Mouse (Mus musculus) liver, adult 10 weeks (tissue): ENCODE data around the gene Card19. TPM values are rescaled to one million over a fixed set of nuclear protein-coding genes. Genes with fewer than 3 reads are reported as not detected.

Experiments
- polyA plus RNA-seq: library from polyadenylated mRNA; stranded (reverse); fragments of 350-450 nt; fragmentation: Illumina TruSeq; extraction: RNeasy Lipid Tissue Mini Kit (QIAGEN cat#74804); gene quantifications from one replicate; pipeline ENCODE4 v1.2.3, GENCODE M21; 2014; ENCODE audit warnings: low read depth, low replicate concordance

Card19 gene
- 0.74 TPM for polyA plus RNA-seq

DNA sequence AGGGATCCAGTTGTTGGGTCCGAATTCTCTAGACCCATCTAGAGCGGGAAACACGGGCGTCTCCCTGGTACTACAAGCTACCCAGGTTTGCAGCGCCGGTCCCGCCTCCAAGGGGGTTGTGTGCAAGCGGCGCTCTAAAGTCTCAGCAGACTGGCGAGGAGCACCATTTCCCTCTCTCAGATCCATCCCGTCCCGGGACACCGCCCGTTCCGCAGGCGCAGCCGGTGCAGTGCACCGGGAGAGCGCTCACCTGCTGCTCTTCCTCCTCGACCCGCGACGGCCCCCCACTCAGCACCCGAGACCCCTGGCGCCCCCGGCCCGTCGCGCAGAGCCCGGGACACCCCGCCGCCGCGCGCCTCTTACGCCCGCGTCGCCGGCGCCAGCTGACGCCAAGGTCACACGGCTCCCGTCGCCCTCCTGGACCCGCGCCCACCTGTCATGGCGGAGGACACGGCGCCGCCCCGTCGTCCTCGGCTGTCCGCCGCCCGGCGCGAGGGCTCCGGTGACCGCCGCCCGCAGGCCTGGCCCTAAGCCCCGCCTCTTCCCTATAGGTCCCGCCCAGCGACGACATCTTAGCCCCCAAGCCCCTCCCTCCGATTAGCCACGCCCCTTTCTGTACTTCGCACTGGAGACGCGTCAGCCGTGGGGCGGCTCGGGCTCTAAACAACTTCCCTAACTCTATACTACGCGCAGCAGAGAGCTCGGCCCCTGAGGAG is at the start of gene Card19:
Gene Card19, minus strand, starts transcription at position 534 of the 716 bp plus-strand sequence.

DNA sequence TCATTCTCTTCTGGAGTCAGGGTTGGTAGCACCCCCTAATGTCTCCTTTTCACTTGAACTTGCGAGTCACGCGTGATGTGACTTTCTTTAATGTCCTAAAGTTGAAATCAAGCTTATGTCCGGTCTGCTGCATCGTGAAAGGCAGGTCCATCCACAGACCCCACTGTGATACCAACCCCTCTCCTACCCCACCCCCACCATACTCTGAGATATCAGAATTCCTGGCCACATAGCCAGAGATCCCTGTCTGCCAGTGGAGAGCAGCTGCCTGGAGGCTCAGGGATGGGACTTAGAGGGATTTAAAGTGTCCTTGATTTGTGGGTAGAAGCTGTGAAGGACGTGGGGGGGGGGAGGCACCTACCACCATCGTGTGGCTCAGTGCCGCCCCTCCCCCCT is 32.6 kb upstream of the Card19 start, which contains the start of gene Susd3:
Gene Susd3, minus strand, starts transcription at position 240 of the 396 bp plus-strand sequence.

DNA sequence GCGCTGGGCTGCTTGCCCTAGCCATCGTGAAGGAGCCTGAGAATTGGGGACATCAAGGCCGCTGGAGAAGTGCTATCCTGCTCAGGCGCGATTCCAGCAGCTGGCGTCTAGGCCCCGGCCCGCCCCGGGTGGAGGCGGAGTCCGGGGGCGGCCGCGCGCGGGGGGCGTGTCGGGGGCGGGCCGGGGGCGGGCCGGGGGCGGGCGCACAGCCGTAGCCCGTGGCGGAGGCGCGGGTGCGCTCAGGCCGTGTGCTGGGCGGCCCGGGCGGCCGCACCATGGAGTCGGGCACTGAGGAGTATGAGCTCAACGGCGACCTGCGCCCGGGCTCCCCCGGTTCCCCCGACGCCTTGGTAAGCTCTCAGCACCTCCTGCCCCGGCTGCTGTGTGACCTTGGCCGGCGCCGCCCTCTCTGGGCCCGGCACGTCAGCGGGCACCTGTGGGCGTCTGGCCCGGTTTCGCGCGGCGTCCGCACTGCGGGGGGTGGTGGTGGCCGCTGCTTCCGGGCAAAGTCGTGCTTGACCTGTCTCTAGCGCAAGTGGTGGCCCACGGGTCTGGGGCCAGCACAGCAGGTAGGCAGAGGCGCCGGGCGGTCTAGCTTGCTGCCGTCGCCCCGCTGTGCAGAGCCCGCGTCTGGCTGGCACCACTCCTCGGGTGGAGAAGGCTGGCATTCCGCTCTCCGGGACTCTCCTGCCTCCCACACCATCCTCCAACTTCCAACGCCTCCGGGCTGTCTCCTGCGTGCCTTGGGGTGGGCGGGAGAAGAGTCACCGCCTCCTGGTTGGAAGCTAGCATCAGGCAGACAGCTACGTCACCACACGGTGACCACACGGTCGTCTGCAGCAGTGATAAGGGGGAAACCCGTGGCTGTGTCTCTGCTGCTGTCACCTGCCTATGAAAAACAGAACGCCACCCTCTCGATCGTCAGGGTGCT is 28.3 kb downstream of the Card19 start, which contains the start of gene Ninj1:
Gene Ninj1, plus strand, starts transcription at position 198 of the 931 bp plus-strand sequence.

Other genes starting within 250 kb of the Card19 start
- 100 TPM for gene Fam120a, start 248.0 kb downstream of the Card19 start, polyA plus RNA-seq
- gene Wnk2, start 68.0 kb downstream of the Card19 start, polyA plus RNA-seq: not detected
- gene Ninj1, start 28.6 kb downstream of the Card19 start, polyA plus RNA-seq: 6.9 TPM
- not detected for gene Susd3, start 32.7 kb upstream of the Card19 start, polyA plus RNA-seq
- 0.21 TPM for gene Fgd3, start 104.3 kb upstream of the Card19 start, polyA plus RNA-seq
- 9.6 TPM for gene Bicd2, start 125.5 kb upstream of the Card19 start, polyA plus RNA-seq
- 4.4 TPM for gene Ippk, start 205.2 kb upstream of the Card19 start, polyA plus RNA-seq